Mouse (Mus musculus) heart, embryonic 12.5 days (tissue): ENCODE data around the gene Rap2c. TPM values are rescaled to one million over a fixed set of nuclear protein-coding genes. Genes with fewer than 3 reads are reported as not detected.

Experiments used
- ATAC-seq: fragments of 200-750 bp; cut with Nextera tagmentation; 2 replicates; pipeline ENCODE4 v1.8.0; 2017; ENCODE audit warnings: moderate TSS enrichment, moderate library complexity; ENCODE audit not compliant: insufficient number of reproducible peaks, low FRiP score
- H3K27ac ChIP-seq: fragments of 300-500 bp; sonication (generic); 2 replicates; pipeline ENCODE4 v1.5.1; 2016; ENCODE audit warnings: mild to moderate bottlenecking, moderate library complexity; ENCODE audit not compliant: poor library complexity, severe bottlenecking
- H3K27me3 ChIP-seq: fragments of 300-500 bp; sonication (generic); replicated peaks from 2 replicates; pipeline ENCODE4 v1.6.1; 2016; ENCODE audit warnings: mild to moderate bottlenecking, moderate library complexity
- H3K36me3 ChIP-seq: fragments of 300-500 bp; sonication (generic); 2 replicates; pipeline ENCODE4 v1.6.1; 2016; ENCODE audit warnings: mild to moderate bottlenecking, moderate library complexity
- H3K4me1 ChIP-seq: fragments of 300-500 bp; sonication (generic); replicated peaks from 2 replicates; pipeline ENCODE4 v1.6.1; 2016; ENCODE audit warnings: mild to moderate bottlenecking
- H3K4me2 ChIP-seq: fragments of 300-500 bp; sonication (generic); 2 replicates; pipeline ENCODE4 v1.6.1; 2016; ENCODE audit warnings: mild to moderate bottlenecking, moderate library complexity
- H3K4me3 ChIP-seq: fragments of 300-500 bp; sonication (generic); 2 replicates; pipeline ENCODE4 v1.5.1; 2016; ENCODE audit warnings: mild to moderate bottlenecking
- H3K9ac ChIP-seq: fragments of 300-500 bp; sonication (generic); 2 replicates; pipeline ENCODE4 v1.6.1; 2016; ENCODE audit warnings: mild to moderate bottlenecking, moderate library complexity
- H3K9me3 ChIP-seq: fragments of 300-500 bp; sonication (generic); replicated peaks from 2 replicates; pipeline ENCODE4 v1.6.1; 2016; ENCODE audit warnings: mild to moderate bottlenecking, moderate library complexity
- WGBS: fragments of 180-500 bp; shearing (Covaris S2); methylation state at CpG from one replicate; pipeline ENCODE4 v1.1.7; 2016; 5-methylcytosine and 5-hydroxymethylcytosine counted together
- polyA plus RNA-seq: library from polyadenylated mRNA; unstranded; fragments of >200 nt; fragmentation: Nextera tagmentation; extraction: Ambion mirVana; gene quantifications from 2 replicates; pipeline ENCODE4 v1.2.1, GENCODE M21; 2016

Rap2c gene
- polyA plus RNA-seq, 1 experiment from 2014 or later: 29.7 TPM

DNA sequence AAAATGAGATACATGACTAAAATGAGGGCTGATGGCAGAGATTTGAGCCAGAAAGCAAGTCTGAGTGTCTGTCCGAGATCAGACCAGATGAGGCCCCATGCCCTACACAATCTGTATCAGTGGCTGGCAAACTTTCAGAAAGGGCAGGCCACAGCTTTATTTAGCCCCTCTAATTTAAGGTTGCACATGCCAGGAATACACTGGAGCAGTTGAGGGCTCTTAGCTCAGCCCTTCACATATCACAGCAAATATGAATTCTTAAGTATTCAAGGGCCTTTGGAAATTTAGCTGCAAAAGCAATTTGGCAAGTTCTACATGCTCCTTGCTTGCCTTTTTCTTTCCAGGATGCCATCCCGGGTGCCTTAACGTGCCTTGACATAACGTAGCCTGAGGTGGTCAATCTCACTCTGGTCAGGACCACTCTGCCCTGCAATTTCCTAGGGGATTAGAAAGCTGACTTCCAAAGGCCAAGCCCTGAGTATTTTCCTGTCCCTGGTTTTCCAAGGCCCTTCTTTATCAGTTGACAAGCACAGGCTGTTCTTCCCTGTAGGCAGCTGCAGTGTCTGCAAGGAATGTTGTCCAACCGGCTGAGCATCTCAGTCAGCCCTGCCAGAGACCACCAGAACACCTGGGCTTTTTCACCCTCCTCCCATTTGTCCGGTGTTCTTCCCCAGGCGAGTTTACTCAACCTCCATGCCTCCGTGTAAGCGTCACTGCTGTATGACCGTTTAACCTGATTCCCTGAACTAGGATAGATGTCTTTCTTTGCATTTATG, 49.5 kb downstream of the Rap2c start:
- Histone ChIP-seq H3K27me3 (no peaks in the 10 kb centered on the region), H3K9me3 (no peaks in the 10 kb centered on the region), H3K9ac (no peak overlapping the region), H3K4me1 (0 out of 2 replicates have a peak, but pooled peaks cover 8% of the 10 kb centered on the region), H3K36me3 (no peaks in the 10 kb centered on the region), H3K4me2 (no peak overlapping the region), H3K27ac (peak overlapping the region; percentile 80), H3K4me3 (no peak overlapping the region)
- no peak for ATAC-seq
- WGBS: 30% methylated on average over 10 of the region's 10 CpGs

DNA sequence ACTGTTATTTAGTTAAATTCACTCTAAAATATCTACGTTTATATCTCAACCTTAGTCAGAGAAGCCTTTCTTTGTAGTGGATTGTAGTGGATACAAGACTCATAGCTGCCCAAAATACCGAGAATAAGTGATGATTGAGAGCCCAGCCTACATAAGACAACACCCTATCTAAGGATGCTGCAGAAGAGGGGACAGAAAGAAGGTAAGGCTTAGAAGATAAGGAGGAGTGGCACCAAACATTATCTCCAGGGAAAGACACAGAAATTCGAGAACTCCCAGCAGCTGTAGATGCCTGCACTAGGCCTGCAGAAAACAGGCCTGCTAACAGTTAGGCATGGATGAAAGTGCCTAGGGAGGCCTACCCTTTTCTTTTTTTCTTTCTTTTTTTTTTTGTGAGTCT, 52.7 kb downstream of the Rap2c start:
- no peak overlapping the region for H3K27ac ChIP-seq
- no peak overlapping the region for H3K4me3 ChIP-seq
- 53% methylated on average over 3 of the region's 3 CpGs for WGBS
- 0 out of 2 replicates have a peak, but pooled peaks cover 10% of the 10 kb centered on the region for H3K4me1 ChIP-seq
- ATAC-seq: no peak
- H3K9ac ChIP-seq: no peak overlapping the region
- no peaks in the 10 kb centered on the region for H3K9me3 ChIP-seq
- H3K4me2 ChIP-seq: no peak overlapping the region
- no peaks in the 10 kb centered on the region for H3K27me3 ChIP-seq
- H3K36me3 ChIP-seq: no peaks in the 10 kb centered on the region

DNA sequence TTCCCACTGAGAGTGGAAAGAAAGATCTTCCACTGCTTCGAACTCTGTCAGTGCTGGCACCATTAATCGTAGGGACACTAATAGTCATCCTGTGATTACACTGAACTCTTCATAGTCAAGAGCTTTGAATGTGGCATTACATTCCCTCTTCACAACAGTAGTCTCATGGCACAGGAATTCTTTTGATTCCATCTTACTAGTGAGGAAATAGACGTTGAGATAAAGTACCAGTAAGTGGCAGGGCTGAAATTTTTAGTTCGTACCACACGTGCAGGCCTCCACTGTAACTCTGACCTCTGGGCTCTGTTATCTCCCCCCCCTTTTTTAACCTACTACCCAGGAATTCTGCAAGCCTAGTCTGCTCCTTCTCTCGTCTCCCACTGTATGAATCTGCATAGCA, 54.9 kb downstream of the Rap2c start:
- no peak overlapping the region for H3K4me2 ChIP-seq
- no peak overlapping the region for H3K9ac ChIP-seq
- no peaks in the 10 kb centered on the region for H3K36me3 ChIP-seq
- H3K4me1 ChIP-seq: 0 out of 2 replicates have a peak, but pooled peaks cover 6% of the 10 kb centered on the region
- H3K27ac ChIP-seq: no peak overlapping the region
- no peaks in the 10 kb centered on the region for H3K27me3 ChIP-seq
- no peak overlapping the region for H3K4me3 ChIP-seq
- H3K9me3 ChIP-seq: no peaks in the 10 kb centered on the region
- WGBS: 28% methylated on average over 6 of the region's 6 CpGs
- ATAC-seq: no peak

Other genes starting within 250 kb of the Rap2c start
- 9.6 and 10.5 TPM in 2 replicates for gene Stk26, start 177.0 kb downstream of the Rap2c start, polyA plus RNA-seq
- 0.31 and 0.32 TPM in 2 replicates for gene Frmd7, start 75.3 kb downstream of the Rap2c start, polyA plus RNA-seq
- gene Mbnl3, start 188.5 kb upstream of the Rap2c start, polyA plus RNA-seq: 7.9 and 8.2 TPM in 2 replicates